Mouse (Mus musculus): ENCODE data around the gene St8sia6. TPM values are rescaled to one million over a fixed set of nuclear protein-coding genes. Genes with fewer than 3 reads are reported as not detected.
"Not testable (repeated sequence)": the region's sequence is repeated elsewhere in the genome, so short reads cannot be mapped to it uniquely, and the experiment has no call there.

Gene St8sia6
- total RNA-seq (2014; fragmentation: Nextera tagmentation) (7.7 and 9.1 TPM in 2 replicates), total RNA-seq (2017) (9.2 and 26.6 TPM in 2 replicates)

DNA sequence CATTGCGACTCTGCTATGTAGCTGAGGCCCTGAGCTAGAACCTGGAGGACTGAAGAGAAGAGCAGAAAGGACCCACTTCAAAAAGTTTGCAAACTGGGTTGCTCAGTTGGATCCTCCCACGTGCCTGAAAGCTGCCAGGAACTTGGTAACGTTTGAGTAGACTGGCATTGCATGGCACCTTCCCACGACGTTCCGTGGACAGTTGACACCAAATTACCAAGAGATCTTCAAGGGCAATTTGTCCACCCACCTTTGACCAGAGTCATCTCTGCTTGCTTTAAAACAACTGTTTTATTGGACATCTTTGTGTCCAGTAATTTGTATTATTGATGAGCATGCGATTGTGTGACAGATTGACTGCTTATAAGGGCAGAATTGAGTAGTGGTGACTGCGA is at the start of gene St8sia6:
TSS of gene St8sia6 (minus strand) at position 96 of the 395 bp plus-strand sequence.
- no peak for ATAC-seq (replicated peaks; ENCODE audit: low FRiP score, low TSS enrichment, poor library complexity, severe bottlenecking)

DNA sequence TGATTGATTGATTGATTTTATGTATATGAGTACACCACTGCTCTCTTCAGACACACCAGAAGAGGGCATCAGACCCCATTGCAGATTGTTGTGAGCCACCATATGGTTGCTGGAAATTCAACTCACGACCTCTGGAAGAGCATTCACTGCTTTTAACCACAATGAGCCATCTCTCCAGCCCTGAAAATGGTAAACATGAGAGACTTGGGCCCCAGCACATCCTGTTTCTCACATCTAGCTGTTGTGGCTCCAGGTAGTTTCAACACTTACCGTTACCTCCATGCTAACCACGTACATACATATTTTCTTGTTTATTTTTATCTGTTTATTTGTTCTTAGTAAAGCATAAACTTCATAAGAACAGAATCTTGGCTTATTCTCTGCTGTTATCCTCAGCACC is 42.4 kb upstream of the St8sia6 start:
- ATAC-seq (replicated peaks; ENCODE audit: low FRiP score, low TSS enrichment, poor library complexity, severe bottlenecking) = no peak

DNA sequence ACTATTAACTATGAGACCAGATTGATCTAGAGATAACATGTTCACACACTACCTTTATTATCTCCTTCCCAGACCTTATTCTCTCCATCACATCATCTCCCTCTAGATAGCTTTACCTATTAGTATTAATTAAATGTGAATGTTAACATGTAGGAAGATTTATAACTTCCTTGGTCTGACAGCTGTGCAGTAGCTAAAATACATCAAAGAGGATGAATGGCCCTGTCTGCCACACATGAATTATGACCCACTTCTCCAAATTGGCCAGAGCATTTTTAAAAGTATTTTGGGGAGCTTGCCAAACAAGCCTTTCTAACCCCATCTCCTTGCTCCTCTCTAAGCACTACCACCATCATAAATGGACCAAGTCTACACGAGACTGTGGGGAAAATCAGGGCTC is 41.1 kb upstream of the St8sia6 start:
- ATAC-seq (replicated peaks; ENCODE audit: low FRiP score, low TSS enrichment, poor library complexity, severe bottlenecking) = no peak

DNA sequence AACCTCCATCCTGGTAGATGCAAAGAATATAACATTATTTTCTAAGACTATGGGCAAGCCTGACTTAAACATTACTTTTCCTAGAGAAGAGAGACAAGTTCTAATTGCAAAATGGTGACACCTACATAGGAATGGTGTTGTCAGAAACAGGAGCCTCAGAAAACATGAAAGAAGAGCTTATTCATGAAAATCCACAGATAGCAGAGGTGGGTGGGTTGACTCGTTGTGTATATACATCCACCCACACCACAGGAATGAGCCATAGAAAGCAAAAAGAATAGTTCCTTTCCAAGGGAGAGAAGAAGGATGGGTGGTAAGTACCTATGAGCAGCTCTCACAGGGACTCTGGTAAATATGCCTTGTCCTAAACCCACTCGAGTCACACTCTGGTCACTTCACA is 22.8 kb upstream of the St8sia6 start:
- ATAC-seq (replicated peaks; ENCODE audit: low FRiP score, low TSS enrichment, poor library complexity, severe bottlenecking) = no peak

DNA sequence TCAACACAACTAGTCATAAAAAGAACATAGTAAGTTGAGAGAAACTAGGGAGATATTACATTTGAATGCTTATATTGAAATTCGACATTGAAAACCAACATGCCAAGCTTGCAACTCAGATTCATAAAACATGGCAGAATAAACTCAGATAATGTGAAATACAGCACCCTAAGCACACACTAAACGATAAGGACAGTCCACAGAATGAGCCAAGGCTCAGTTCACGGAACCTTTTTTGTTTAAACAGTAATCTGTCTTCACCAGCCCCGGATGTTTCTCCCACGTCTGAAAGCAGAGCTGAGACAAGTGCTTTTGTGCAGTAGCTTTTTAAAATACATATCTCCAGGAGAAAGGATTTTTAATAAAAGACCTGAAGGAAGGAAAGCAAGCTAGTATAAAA is 14.7 kb upstream of the St8sia6 start:
- ATAC-seq (replicated peaks; ENCODE audit: low FRiP score, low TSS enrichment, poor library complexity, severe bottlenecking) = no peak

DNA sequence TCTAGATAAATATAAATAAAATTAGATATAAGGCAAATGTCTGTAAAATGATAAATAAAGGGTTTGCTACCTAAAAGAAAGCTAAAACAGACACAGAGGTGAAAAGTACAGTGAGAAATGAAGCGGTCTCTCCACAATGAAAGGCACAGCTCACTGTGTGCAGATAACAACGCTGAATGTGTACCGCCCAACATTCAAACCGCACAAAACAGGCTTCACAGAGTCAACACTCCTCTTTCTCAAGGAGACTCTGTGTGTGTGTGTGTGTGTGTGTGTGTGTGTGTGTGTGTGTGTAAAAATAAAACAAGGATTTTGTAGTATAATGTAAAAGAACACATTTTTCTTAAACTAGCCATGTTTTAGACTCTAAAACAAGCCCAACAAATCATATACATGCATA is 14.1 kb upstream of the St8sia6 start:
- peak; percentile 87 for ATAC-seq (replicated peaks; ENCODE audit: low FRiP score, low TSS enrichment, poor library complexity, severe bottlenecking)

DNA sequence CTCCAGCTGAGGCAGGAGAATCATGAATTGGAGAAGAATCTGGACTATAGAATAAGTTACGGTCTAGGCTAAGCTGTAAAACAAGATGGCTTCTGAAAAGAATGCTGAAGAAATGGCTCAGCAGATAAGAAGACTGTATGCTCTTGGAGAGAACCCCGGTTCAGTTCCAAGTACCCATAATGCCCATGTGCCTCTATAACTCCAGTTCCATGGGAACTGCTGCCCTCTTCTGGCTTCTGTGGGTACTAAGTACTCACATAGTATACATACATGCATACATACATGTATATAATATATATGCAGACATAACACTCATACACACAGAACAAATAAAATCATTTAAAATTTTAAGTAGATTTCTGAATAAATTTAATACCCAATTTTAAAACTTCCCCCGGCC is 12.3 kb upstream of the St8sia6 start:
- 0 out of 2 replicates have a peak, but pooled peaks have one; percentile 48 for ATAC-seq (replicated peaks; ENCODE audit: low FRiP score, low TSS enrichment, poor library complexity, severe bottlenecking)

DNA sequence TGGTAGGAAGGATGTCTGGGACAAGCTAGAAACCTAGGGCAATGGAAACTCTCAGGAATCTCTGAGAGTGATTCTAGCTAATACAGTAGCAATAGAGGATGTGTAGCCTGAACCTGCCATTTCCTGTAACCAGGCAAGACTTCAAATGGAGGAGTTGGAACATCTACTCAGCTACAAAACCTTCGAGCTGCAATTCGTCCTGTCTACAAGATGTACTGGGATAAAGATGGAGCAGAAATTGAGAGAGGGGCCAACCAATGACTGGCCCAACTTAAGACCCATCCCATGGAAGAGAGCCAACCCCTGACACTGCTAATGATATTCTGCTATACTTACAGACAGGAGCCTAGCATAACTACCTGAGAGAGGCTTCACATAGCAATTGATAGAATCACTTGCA is 6.8 kb upstream of the St8sia6 start:
- ATAC-seq (replicated peaks; ENCODE audit: low FRiP score, low TSS enrichment, poor library complexity, severe bottlenecking) = no peak

DNA sequence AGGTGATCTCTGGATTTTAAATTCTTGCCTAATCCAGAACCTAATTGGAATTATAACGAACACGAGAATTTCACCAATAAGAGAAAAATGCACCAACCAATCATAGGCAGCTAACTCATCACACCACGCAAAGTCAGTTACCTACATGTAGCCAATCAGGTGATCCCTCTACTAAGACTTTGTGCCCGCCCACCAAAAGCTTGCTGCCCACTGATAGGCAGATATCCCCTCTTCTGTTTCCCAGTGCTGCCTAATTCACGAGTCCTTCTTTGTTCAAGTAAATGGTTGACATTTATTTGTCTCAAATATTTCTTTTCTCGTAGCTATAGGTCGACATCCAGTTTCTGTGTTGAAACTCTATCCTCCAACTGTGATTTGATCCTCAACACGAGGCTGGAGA is 582 bp upstream of the St8sia6 start:
- no peak for ATAC-seq (replicated peaks; ENCODE audit: low FRiP score, low TSS enrichment, poor library complexity, severe bottlenecking)

DNA sequence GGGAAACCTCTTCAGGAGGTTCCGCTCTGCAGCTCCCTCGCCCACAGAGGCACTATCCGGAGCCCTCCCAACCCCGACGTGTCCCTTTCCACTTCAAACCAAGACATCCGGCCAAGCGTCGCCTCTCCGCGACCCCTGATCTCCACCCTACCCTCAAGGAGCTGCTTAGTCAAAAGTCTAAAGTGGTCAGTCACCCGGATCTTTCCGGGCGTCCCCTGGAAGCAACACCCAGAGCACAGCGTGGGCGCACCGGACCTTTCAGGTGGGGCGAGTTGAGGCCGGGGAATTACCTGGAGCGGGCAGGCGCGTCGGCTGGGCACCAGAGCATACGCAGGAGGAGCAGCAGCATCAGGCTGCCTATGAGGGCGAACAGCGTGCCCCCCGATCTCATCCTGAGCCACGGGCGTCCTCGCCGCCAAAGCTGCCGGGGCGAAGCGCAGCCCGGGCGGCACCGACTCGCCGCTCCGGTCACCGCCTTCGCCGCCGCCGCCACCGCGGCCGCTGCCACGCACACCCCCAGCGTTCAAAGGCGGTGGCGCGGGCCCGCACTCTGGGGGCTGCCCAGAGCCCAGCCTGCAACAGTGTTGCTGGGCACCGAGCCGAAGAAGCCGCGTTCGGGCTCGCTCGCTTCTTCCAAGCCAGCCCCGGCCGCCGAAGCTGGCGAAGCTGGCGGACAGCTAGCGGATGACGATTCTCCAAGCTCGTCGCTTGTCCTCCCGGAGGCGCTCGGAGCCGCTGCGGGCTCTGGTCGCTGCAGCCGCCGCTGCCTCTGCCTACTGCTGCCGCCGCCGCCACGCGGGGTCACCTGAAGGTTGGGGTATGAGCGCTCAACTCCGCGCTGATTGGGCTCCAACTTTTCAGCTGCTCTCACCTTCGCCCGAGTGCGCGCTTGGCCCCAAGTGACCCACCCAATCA is 553 bp downstream of the St8sia6 start:
- peak; percentile 60 for ATAC-seq (replicated peaks; ENCODE audit: low FRiP score, low TSS enrichment, poor library complexity, severe bottlenecking)

DNA sequence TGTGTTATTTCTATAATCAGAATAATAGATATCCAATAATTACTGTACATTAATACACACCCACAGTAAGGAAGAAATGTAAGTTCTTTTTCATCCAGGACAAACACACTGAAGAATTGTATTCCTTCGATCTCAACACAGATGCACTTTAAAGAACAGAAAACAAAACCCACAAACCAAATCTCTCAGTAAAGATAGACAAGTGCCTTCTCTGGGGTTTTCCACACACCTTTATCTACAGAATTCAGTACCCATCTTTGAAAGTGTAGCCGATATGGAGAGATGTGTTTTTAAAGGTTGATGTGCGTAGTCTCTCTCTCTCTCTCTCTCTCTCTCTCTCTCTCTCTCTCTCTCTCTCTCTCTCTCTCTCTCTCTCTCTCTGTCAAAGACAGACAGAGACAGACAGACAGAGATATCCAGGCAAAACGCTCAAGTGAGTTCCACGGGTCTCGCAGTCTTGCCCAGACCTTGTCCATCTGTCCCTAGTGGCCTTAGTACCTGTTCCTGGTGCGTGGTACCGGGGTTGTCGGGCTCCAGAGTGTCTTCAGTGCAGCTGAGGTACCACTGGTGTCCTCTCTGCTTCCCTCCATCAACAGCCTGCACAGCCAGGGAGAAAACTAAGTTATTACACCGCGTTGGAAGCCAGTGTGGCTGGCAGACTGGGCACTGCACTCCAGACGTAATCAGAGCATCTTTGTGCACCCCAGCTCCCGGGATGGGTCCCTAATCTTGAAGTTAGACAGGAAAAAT is 1.4 kb downstream of the St8sia6 start:
- peak; percentile 34; the same call in 1 of the 2 replicates for ATAC-seq (replicated peaks; ENCODE audit: low FRiP score, low TSS enrichment, poor library complexity, severe bottlenecking)

DNA sequence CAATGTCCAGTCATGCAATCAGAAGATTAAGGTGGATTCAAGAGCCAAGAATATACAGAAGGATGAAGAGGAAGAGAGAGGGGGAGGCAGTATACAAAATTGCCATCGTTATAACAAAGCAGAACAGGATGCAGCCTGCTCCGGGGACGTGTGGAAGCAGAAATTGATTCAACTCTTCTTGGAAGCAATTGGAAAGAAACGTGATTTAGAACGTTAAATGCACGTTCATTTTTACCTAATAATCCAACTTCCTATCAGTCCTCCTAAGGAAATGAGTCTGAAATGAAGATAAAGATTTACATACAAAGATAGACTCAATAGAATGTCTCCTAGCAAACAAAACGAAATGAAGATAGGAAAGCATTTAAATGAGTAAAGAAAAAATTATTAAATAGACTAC is 2.3 kb downstream of the St8sia6 start:
- ATAC-seq (replicated peaks; ENCODE audit: low FRiP score, low TSS enrichment, poor library complexity, severe bottlenecking) = no peak

DNA sequence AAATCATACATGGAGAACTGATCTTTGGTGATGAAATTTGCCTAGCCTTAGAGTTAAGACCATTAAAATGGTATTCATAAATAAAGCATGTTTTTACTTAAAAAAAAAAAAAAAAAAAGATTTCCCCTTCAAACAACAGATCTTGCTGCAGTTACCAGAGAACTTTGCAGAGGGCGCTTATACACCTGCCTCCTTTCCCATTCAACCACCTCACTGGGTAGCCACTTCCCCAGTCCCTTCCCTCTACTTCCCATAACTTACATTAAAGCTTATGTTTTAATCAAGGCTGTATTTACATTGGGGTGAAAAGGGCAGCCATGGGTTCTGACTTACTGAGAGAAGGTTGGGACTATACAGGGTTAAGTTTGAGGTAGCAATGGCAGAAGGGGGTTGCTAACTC is 4.5 kb downstream of the St8sia6 start:
- ATAC-seq (replicated peaks; ENCODE audit: low FRiP score, low TSS enrichment, poor library complexity, severe bottlenecking) = no peak

DNA sequence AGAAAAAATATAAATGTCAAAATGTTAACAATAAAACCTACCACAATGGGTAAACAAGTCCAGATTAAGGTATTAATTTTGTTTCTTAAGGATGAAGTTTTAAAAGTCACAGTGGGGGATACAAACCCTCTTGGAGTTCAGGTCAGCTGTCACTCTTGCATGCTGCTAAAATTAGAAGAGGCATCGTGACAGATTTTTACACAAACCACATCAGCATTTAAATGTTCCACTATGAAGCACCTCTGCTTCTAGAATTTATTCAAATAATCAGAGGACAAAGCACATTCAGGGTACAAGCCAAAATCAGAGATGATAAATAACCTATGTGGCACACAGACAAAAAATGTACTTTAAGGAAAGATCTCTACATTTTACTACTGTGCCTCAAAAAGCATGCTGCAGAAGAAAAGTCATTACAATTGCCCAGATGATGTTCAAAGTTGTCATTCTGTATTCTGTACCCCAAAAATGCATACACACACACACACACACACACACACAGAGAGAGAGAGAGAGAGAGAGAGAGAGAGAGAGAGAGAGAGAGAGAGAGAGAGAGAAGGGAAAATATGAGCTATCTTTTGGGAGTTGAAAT is 7.2 kb downstream of the St8sia6 start:
- ATAC-seq (replicated peaks; ENCODE audit: low FRiP score, low TSS enrichment, poor library complexity, severe bottlenecking) = no peak

DNA sequence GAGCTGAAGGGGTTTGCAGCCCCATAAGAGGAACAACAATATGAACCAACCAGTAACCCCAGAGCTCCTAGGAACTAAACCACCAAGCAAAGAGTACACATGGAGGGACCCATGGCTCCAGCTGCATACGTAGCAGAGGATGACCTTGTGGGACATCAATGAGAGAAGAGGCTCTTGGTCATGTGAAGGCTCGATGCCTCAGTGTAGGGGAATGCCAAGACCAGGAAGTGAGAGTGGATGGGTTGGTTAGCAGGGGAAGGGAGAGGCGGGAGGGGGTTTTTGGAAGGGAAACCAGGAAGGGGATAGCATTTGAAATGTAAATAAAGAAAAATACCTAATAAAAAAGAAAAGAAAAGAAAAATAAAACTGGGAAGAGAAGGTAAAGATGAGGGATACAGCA is 7.9 kb downstream of the St8sia6 start:
- ATAC-seq (replicated peaks; ENCODE audit: low FRiP score, low TSS enrichment, poor library complexity, severe bottlenecking) = not testable (repeated sequence)

DNA sequence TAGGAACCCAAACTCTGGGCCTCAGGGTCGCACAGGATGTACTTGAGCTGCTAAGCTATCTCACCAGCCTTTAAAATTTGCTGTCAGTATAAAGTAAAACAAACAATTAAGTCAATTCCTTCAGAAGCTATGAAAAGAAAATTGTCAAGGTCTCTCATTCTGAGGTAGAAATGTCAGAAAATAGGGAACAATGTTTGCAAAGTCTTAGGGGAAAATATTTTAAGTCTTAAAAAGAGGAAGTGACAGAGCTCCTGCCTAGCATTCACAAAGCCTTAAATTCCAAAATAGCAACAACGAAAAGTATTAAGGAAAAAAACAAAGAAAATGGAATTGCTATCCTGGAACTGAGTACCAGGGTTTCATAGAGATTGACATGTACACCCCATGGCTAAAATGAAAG is 8.6 kb downstream of the St8sia6 start:
- ATAC-seq (replicated peaks; ENCODE audit: low FRiP score, low TSS enrichment, poor library complexity, severe bottlenecking) = no peak

DNA sequence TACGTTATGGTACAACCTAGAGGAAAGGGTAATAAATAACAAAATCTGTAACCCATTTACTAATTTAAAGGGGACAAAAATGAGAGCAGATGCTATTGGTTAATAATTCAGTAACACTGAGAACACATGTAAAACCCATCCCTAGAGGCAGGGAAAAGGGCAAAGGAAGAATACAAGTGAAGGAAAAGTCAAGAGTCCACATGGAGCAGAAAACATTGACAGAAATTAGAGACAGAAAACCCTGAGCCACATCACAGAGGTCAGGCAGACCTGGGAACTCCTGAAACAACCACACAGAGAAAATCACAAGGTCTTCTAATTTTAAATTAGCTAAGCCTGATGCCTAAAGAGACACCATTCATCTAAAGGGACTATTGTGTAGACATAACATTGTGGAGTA is 9.4 kb downstream of the St8sia6 start:
- ATAC-seq (replicated peaks; ENCODE audit: low FRiP score, low TSS enrichment, poor library complexity, severe bottlenecking) = no peak

DNA sequence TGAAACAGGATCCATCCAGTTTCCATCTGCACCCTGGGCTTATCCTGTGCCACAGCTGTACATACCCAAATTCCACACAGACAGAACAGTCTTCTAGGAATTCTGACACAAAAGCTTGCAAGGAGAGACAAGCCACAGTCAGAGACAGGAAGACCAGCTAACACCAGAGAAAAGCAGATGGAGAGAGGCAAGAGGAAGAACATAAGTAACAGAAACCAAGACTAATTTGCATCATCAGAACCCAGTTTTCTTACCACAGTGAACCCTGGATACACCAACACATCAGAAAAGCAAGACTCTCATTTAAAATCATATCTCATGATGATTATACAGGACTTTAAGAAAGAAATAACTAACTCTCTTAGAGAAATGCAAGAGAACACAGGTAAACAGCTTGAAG is 16.8 kb downstream of the St8sia6 start:
- ATAC-seq (replicated peaks; ENCODE audit: low FRiP score, low TSS enrichment, poor library complexity, severe bottlenecking) = no peak

DNA sequence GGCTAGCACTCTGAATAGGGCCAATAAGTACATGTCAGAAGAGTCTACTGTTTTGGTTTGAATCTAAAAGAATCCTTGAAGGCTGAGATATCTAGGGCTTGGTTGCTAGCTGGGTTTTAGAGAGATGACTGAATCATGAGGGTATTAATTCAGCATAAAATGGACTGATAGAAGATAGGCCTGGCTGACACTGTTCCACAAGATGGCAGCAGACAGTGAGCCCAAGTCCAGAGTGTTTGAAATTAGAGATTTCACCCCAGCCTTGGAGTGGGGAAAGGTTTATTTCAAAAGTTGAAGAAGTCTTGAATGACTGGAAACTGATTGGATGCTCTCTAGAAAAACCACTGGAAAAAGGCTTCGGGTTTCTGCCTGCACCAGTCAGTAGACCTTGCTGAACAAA is 17.4 kb downstream of the St8sia6 start:
- ATAC-seq (replicated peaks; ENCODE audit: low FRiP score, low TSS enrichment, poor library complexity, severe bottlenecking) = no peak

DNA sequence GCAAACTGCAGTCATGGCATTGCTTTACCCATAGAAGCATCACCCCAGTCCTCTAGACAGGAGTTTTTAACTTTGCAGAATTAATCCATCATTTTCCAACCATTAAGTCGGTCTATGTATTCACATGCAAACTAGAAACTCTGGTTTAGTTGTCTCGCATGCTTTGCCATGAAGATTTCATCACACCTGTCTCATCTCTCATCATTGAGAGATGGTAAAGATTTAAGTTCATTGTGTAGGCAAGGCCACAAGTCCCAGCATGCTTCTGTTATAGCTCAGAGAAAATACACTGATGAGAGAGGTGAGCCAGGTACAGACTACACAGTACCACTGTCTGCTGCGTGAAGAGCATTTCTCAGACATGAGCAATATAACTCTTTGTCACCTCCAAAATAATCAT is 18.8 kb downstream of the St8sia6 start:
- no peak for ATAC-seq (replicated peaks; ENCODE audit: low FRiP score, low TSS enrichment, poor library complexity, severe bottlenecking)
